Mouse (Mus musculus) olfactory bulb, adult 2 months (tissue): ENCODE results near the gene Klhl29.

ENCODE experiments used
- CTCF ChIP-seq: fragments of 200-500 bp; IDR thresholded peaks from 2 replicates; pipeline ENCODE4 v1.5.1; 2012; ENCODE audit warnings: low read depth, mild to moderate bottlenecking, low read length, moderate library complexity; ENCODE audit not compliant: insufficient read depth
- POLR2A ChIP-seq: fragments of 200-500 bp; IDR thresholded peaks from 2 replicates; pipeline ENCODE4 v1.6.1; 2012; ENCODE audit warnings: mild to moderate bottlenecking, low read depth, low read length, moderate library complexity; ENCODE audit not compliant: insufficient read depth

DNA sequence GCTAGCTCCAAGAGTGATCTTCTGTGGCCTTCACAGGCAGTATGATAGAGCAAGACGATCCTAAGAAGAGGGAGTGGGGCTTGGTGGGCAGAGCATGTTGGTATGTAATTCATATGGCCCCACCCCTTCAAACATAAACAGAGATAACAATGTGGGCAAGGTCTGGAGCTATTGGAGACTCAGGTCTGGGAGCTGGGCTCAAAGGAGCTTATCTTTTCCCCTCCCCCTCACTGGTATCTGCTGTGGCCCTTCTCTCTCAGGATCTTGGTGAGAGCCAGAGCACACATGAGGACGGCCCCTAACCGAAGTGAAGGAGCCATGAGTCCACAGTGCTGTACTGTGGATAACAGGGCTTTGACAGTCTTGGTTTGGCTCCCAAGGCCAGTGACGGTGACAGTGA lies 108.7 kb downstream of the Klhl29 start:
- TF ChIP-seq POLR2A (no peak), CTCF (no peak)
